Mouse (Mus musculus) thymus, adult 2 months (tissue): ENCODE measurements at regions not wholly inside any gene's neighbourhood (a gene's known extent, or its start where the extent isn't known, plus 50 kb on each side); places are given as distances from the start of the nearest gene placed in this dataset.

Experiments used
- CTCF ChIP-seq: fragments of 200-500 bp; IDR thresholded peaks from 2 replicates; pipeline ENCODE4 v1.5.1; 2012; ENCODE audit warnings: mild to moderate bottlenecking, control low read depth, low read length, moderate library complexity, borderline replicate concordance; ENCODE audit not compliant: control insufficient read depth, poor library complexity, insufficient read depth; ENCODE audit errors: extremely low read depth
- POLR2A ChIP-seq: fragments of 200-500 bp; IDR thresholded peaks from 2 replicates; pipeline ENCODE4 v1.6.1; 2012; ENCODE audit warnings: mild to moderate bottlenecking, low read length, control low read depth, moderate library complexity; ENCODE audit not compliant: control insufficient read depth, poor library complexity, insufficient read depth; ENCODE audit errors: extremely low read depth

GRCm38 (mm10) chr13:111100448-111100847 is 154.4 kb upstream of the Actbl2 start:
- TF ChIP-seq CTCF (no peak), POLR2A (no peak)
